Mouse (Mus musculus) intestine, embryonic 16.5 days (tissue): ENCODE data around the gene Rap1gap2. TPM values are rescaled to one million over a fixed set of nuclear protein-coding genes. Genes with fewer than 3 reads are reported as not detected.

Experiments used
- ATAC-seq: fragments of 200-750 bp; cut with Nextera tagmentation; 2 replicates; pipeline ENCODE4 v1.8.0; 2017; ENCODE audit warnings: moderate TSS enrichment, moderate library complexity
- H3K27ac ChIP-seq: fragments of 300-500 bp; sonication (generic); 2 replicates; pipeline ENCODE4 v1.5.1; 2014; ENCODE audit warnings: mild to moderate bottlenecking, low read length
- H3K27me3 ChIP-seq: fragments of 300-500 bp; sonication (generic); replicated peaks from 2 replicates; pipeline ENCODE4 v1.6.1; 2014; ENCODE audit warnings: low read length, control low read depth, mixed read lengths; ENCODE audit not compliant: control insufficient read depth, insufficient read depth
- H3K36me3 ChIP-seq: fragments of 300-500 bp; sonication (generic); 2 replicates; pipeline ENCODE4 v1.6.1; 2014; ENCODE audit warnings: low read length, control low read depth; ENCODE audit not compliant: control insufficient read depth, insufficient read depth
- H3K4me1 ChIP-seq: fragments of 300-500 bp; sonication (generic); 2 replicates; pipeline ENCODE4 v1.6.1; 2014; ENCODE audit warnings: low read length, control low read depth, mixed read lengths; ENCODE audit not compliant: control insufficient read depth, insufficient read depth
- H3K4me2 ChIP-seq: fragments of 300-500 bp; sonication (generic); 2 replicates; pipeline ENCODE4 v1.6.1; 2014; ENCODE audit warnings: low read depth, low read length, control low read depth
- H3K4me3 ChIP-seq: fragments of 300-500 bp; sonication (generic); 2 replicates; pipeline ENCODE4 v1.5.1; 2014; ENCODE audit warnings: mild to moderate bottlenecking, low read length
- H3K9ac ChIP-seq: fragments of 300-500 bp; sonication (generic); 2 replicates; pipeline ENCODE4 v1.6.1; 2014; ENCODE audit warnings: low read depth, low read length
- H3K9me3 ChIP-seq: fragments of 300-500 bp; sonication (generic); 2 replicates; pipeline ENCODE4 v1.6.1; 2016; ENCODE audit warnings: low read length, control low read depth; ENCODE audit not compliant: control insufficient read depth
- WGBS: fragments of 180-500 bp; shearing (Covaris S2); extraction: QIAGEN DNeasy Blood & Tissue Kit; methylation state at CpG from one replicate; pipeline ENCODE4 v1.1.7; 2014; 5-methylcytosine and 5-hydroxymethylcytosine counted together
- polyA plus RNA-seq: library from polyadenylated mRNA; unstranded; fragments of >200 nt; fragmentation: Nextera tagmentation; extraction: Ambion mirVana; gene quantifications from 2 replicates; pipeline ENCODE4 v1.2.1, GENCODE M21; 2015

Rap1gap2 gene
- polyA plus RNA-seq, 1 experiment from 2014 or later: 8.4 TPM

DNA sequence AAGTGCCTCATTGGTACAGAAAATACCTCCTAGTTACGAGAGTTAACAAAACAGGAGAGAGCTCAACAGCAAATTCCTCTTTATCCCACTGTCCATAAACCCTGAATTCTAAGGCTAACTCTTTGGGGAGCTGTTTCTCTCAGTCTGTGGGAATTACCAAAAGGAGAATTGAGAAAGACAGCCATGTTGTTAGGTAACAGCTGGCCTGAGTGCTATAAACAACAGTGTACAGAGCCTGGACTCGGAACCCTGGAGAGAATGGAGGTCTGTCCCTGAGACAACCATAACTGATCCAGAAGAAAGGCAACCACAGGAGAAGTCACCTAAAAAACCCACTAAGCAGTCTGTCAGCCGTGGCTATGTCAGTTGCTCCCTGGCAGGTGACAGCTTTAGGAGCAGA, 198.3 kb downstream of the Rap1gap2 start:
- H3K9ac ChIP-seq: no peak overlapping the region
- ATAC-seq: no peak
- H3K9me3 ChIP-seq: no peaks in the 10 kb centered on the region
- H3K27me3 ChIP-seq: no peaks in the 10 kb centered on the region
- no peaks in the 10 kb centered on the region for H3K36me3 ChIP-seq
- H3K27ac ChIP-seq: no peak overlapping the region
- no peak overlapping the region for H3K4me3 ChIP-seq
- no peak overlapping the region for H3K4me2 ChIP-seq
- 68% methylated on average over 3 of the region's 3 CpGs for WGBS
- peaks cover 33% of the 10 kb centered on the region for H3K4me1 ChIP-seq

DNA sequence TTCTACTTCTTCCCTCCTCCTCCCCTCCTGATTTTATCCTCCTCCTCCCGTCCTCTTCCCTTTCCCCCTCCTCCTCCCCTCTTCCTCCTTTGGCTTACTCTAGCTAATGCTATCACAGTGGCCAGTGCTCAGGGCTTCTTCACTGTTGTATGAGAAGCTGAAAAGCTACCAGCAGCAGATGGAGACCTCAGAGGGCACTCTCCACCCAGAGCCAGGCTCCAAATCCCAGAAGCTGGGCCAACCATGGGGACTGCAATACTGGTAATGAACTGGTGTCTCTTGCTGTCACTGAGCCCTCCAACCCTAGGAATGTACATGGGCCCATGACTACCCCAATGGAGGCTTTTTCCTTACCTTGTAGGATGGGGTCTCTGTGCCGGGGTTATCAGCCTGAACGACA, 198.8 kb downstream of the Rap1gap2 start:
- 69% methylated on average over 3 of the region's 3 CpGs for WGBS
- Histone ChIP-seq H3K36me3 (no peaks in the 10 kb centered on the region), H3K27me3 (no peaks in the 10 kb centered on the region), H3K4me1 (peaks cover 33% of the 10 kb centered on the region), H3K9ac (no peak overlapping the region), H3K27ac (no peak overlapping the region), H3K4me3 (no peak overlapping the region), H3K9me3 (no peaks in the 10 kb centered on the region), H3K4me2 (no peak overlapping the region)
- no peak for ATAC-seq

DNA sequence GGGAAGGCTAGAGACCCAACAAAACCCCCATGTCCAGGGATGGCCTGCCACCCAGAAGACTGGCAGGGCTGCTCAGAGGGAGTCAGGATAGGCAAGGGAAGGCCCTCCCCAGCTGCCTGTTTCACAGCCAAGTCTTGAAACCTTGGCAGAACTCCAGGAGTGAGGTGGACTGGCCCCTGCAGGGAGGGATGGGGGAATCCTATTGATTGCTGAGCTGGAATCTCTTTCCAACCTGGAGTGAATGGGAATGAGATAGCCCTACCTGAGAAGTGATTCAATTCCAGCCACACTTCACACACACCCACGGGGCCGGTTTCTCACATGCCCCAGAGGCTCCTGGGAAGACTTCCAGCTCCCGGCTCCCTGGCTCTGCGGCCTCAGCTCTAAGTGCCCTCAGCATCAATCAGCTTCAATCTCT, 200.9 kb downstream of the Rap1gap2 start:
- H3K9me3 ChIP-seq: no peaks in the 10 kb centered on the region
- peaks cover 33% of the 10 kb centered on the region for H3K4me1 ChIP-seq
- H3K4me3 ChIP-seq: no peak overlapping the region
- 0 out of 2 replicates have a peak overlapping the region, but pooled peaks have one; percentile 1 for H3K9ac ChIP-seq
- H3K27ac ChIP-seq: peak overlapping the region; percentile 64
- WGBS: 56% methylated on average over 4 of the region's 4 CpGs
- no peaks in the 10 kb centered on the region for H3K27me3 ChIP-seq
- no peaks in the 10 kb centered on the region for H3K36me3 ChIP-seq
- H3K4me2 ChIP-seq: no peak overlapping the region
- peak; percentile 62 for ATAC-seq

DNA sequence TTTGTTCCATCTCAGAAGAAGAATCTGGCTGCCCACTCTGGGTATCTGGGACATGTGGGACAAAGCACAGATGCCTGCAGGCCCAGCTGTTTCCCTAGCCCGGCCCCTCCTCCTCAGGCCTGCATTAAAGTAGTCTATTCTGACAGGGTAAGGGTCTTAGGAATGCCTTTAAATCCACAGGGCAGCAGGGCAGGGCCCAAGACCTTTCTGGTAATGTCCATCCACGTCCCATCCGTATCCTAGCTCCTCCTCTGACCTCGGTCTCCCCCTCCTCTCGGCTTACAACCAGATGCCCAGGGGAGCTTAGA, 201.3 kb downstream of the Rap1gap2 start:
- Histone ChIP-seq H3K27me3 (no peaks in the 10 kb centered on the region), H3K36me3 (no peaks in the 10 kb centered on the region), H3K4me3 (no peak overlapping the region), H3K9me3 (no peaks in the 10 kb centered on the region), H3K27ac (peak overlapping the region; percentile 64), H3K9ac (0 out of 2 replicates have a peak overlapping the region, but pooled peaks have one; percentile 1), H3K4me2 (no peak overlapping the region), H3K4me1 (peaks cover 32% of the 10 kb centered on the region)
- ATAC-seq: peak; percentile 32
- WGBS: 44% methylated on average over 5 of the region's 5 CpGs

DNA sequence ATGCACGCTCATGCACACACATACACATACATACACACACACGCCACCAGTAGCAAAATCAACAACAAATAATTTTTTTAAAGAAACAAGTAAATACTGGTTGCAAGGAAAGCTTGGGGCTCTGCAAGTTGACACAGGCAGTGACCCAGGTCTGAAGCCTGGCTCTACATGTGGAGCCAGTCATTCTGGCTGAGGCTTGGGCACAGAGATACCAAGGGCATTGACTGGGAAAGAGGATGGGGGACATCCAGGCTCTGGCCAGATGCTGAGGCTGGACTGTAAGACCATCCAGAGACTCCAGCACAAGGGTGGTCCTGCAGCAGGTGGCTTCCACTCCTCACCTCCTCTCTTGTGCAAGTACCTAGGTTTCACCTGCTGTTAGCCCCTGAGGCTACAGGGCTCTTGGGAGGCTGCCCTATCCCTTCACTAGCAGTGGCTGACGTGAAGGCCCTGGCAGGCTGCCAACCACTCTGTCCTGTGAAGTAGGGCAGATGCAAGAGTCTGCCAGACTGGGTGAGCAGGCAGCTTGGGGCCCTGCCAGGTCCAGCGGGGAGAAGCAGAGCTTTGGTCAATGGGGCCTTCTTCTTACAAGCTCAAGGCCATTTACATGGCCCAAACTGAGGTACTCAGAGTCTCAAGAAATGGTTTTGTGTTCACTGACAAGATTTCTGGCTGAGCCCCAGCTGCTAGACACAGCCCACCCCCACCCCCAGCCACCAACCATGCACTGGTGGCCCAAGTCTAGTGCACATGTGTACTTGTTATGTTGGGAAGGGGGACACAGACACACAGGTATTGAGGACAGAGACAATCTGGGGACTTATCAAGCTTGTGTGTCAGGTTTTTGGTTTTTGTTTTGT, 201.9 kb downstream of the Rap1gap2 start:
- Histone ChIP-seq H3K9me3 (no peaks in the 10 kb centered on the region), H3K27me3 (no peaks in the 10 kb centered on the region), H3K4me3 (no peak overlapping the region), H3K36me3 (no peaks in the 10 kb centered on the region), H3K4me2 (no peak overlapping the region), H3K4me1 (peaks cover 26% of the 10 kb centered on the region), H3K9ac (0 out of 2 replicates have a peak overlapping the region, but pooled peaks have one; percentile 21), H3K27ac (peak overlapping the region; percentile 64)
- 45% methylated on average over 4 of the region's 4 CpGs for WGBS
- ATAC-seq: peak; percentile 93

DNA sequence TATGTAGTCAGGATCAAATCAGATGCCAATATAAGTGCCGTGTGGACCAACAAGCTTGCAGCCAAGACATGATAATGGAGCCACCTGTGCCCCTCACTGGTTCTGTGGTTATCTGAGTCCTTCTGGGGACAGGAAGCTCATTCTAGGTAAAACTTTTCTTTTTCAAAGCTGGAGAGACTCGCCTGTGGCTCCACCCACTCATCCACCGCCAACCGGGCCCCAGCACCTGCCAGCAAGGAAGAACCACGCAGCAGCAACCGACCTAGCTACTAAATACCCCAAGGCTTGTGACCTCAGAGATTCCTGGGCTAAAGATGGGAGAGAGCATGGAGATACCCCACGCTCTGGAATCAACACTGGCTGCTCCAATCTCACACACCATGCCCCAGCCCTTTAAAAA, 205.5 kb downstream of the Rap1gap2 start:
- H3K4me3 ChIP-seq: no peak overlapping the region
- peaks cover 18% of the 10 kb centered on the region for H3K4me1 ChIP-seq
- no peaks in the 10 kb centered on the region for H3K9me3 ChIP-seq
- WGBS: 75% methylated on average over 7 of the region's 7 CpGs
- H3K27ac ChIP-seq: no peak overlapping the region
- no peak overlapping the region for H3K9ac ChIP-seq
- H3K36me3 ChIP-seq: no peaks in the 10 kb centered on the region
- no peak for ATAC-seq
- no peak overlapping the region for H3K4me2 ChIP-seq
- H3K27me3 ChIP-seq: no peaks in the 10 kb centered on the region

DNA sequence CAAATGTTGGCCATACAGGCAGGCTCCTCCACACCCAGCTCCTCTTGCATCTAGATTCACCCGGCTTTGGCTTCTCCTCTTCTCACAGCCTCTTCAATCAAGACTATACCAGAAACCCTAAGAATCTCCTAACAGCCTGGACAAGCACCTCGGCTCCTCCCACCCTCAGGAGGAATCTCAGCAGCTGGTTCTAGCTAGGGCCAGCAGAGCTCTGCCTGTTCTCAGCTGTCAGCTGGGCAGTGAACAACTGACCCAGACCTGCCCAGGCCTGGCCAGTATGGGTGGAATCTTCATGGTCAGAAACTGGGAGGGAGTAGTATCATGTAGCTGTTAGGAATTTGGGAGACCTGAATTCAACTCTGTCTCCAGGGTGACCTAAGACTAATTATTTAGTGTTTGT, 206.5 kb downstream of the Rap1gap2 start:
- Histone ChIP-seq H3K36me3 (no peaks in the 10 kb centered on the region), H3K27ac (no peak overlapping the region), H3K4me3 (no peak overlapping the region), H3K4me2 (no peak overlapping the region), H3K9me3 (no peaks in the 10 kb centered on the region), H3K27me3 (no peaks in the 10 kb centered on the region), H3K9ac (no peak overlapping the region), H3K4me1 (peaks cover 8% of the 10 kb centered on the region)
- WGBS: 40% methylated on average over 2 of the region's 2 CpGs
- no peak for ATAC-seq

DNA sequence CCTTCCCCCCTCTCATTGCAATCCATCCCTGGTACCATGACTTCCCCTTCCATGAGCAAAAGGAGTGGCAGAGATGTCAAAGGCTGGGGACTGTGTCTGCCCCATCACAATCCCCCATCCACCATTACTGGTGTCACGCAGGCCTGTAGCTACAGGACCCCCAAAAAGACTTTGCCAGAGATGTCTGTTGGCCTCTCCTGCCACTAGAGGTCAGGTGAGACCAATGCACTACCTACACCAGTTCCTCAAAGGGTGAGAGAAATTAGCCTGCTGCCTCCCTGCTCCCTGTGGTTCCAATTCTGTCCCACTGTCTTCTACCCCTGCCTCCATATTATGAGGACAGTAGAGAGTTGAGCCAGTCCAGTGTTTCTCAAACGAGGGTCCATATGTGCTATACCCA, 208.6 kb downstream of the Rap1gap2 start:
- Histone ChIP-seq H3K4me2 (no peak overlapping the region), H3K4me1 (no peaks in the 10 kb centered on the region), H3K9me3 (no peaks in the 10 kb centered on the region), H3K9ac (no peak overlapping the region), H3K36me3 (no peaks in the 10 kb centered on the region), H3K27ac (no peak overlapping the region), H3K27me3 (no peaks in the 10 kb centered on the region), H3K4me3 (no peak overlapping the region)
- ATAC-seq: no peak
- 44% methylated on average over 2 of the region's 2 CpGs for WGBS

DNA sequence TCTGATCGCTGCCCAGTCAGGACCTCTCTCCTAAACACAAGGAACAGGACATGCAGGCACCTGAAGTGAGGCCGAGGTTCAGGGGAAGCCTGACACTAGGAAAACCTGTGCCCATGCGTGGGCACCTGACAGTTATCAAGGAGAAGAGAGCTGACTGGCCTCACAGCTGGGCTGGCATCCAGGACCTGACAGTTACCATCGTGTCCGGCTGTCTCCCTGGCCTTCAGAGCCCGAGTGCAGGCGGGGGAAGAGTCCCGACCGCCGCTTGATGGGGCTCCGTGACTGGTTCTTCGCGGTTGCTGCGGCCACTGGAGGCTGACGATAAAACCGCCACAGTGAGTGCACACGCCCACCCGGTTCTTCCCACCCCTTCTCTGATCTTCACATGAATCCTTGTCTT, 215.1 kb downstream of the Rap1gap2 start:
- WGBS: 75% methylated on average over 18 of the region's 18 CpGs
- no peaks in the 10 kb centered on the region for H3K36me3 ChIP-seq
- H3K27me3 ChIP-seq: no peaks in the 10 kb centered on the region
- no peak overlapping the region for H3K4me2 ChIP-seq
- H3K9ac ChIP-seq: no peak overlapping the region
- no peak for ATAC-seq
- 0 out of 2 replicates have a peak, but pooled peaks cover 4% of the 10 kb centered on the region for H3K4me1 ChIP-seq
- no peak overlapping the region for H3K4me3 ChIP-seq
- H3K27ac ChIP-seq: no peak overlapping the region
- H3K9me3 ChIP-seq: no peaks in the 10 kb centered on the region
